ENCODE assay signal across 8 mouse cellular contexts in genomic region chr19:36679028-36679820, GRCm38 (mm10). TPM values are rescaled to one million over a fixed set of nuclear protein-coding genes. Genes with fewer than 3 reads are reported as not detected.
DNase-seq lines count a peak whose midpoint lies in the region; ATAC-seq and TF ChIP-seq lines count a peak whose summit lies in the region.

No protein-coding gene starts in this region.

- H3K9ac ChIP-seq in liver, embryonic 12.5 days, result no peak overlapping the region
- H3K9ac ChIP-seq in neural tube, embryonic 12.5 days, result no peak overlapping the region

- H3K27me3 ChIP-seq in liver, embryonic 12.5 days (replicated peaks), result no peaks in the 10 kb centered on the region
- H3K27me3 ChIP-seq in neural tube, embryonic 12.5 days (replicated peaks), result no peaks in the 10 kb centered on the region
- 0 out of 2 replicates have a peak, but pooled peaks cover 2% of the 10 kb centered on the region for H3K27me3 ChIP-seq in thymus, adult 2 months (ENCODE audit: control insufficient read depth, insufficient read depth, low read length)

- no peak overlapping the region for H3K4me2 ChIP-seq in liver, embryonic 12.5 days
- no peak overlapping the region for H3K4me2 ChIP-seq in neural tube, embryonic 12.5 days (replicated peaks)

- no peak for ATAC-seq in liver, embryonic 12.5 days
- ATAC-seq in neural tube, embryonic 12.5 days (ENCODE audit: low FRiP score, low read depth), result peak; percentile 37; the same call in 1 of the 2 replicates

- 49% methylated on average over 4 of the region's 4 CpGs for WGBS in liver, embryonic 12.5 days (ENCODE audit: insufficient replicate concordance)
- WGBS in neural tube, embryonic 12.5 days, result 16% methylated on average over 4 of the region's 4 CpGs
- WGBS in thymus, adult 2 months, result 77% methylated on average over 4 of the region's 4 CpGs

- TF ChIP-seq CTCF in thymus, adult 2 months (IDR thresholded peaks at IDR 0.05; ENCODE audit: borderline replicate concordance, control insufficient read depth, extremely low read depth, insufficient read depth, low read length, poor library complexity), result no peak

- H3K27ac ChIP-seq in liver, embryonic 12.5 days, result no peak overlapping the region
- no peak overlapping the region for H3K27ac ChIP-seq in neural tube, embryonic 12.5 days
- no peak overlapping the region for H3K27ac ChIP-seq in thymus, adult 2 months (ENCODE audit: control insufficient read depth, insufficient read depth, low read length)

- H3K9me3 ChIP-seq in liver, embryonic 12.5 days (replicated peaks), result no peaks in the 10 kb centered on the region
- H3K9me3 ChIP-seq in neural tube, embryonic 12.5 days, result no peaks in the 10 kb centered on the region

- DNase-seq in liver, result peak; percentile 46
- DNase-seq in embryo, embryonic 11 days, result peak; percentile 29
- DNase-seq in heart, postnatal 10 days, result peak; percentile 69 to 79
- DNase-seq in thymus, adult 2 months, result no peak
- DNase-seq in right cerebral cortex, postnatal 36 days (ENCODE audit: low spot score in 2 of 2), result no peak
- DNase-seq in layer of hippocampus, postnatal 25 days (ENCODE audit: extremely low spot score in 1 of 2, low spot score in 1 of 2), result no peak

- no peak overlapping the region for H3K4me3 ChIP-seq in liver, embryonic 12.5 days
- no peak overlapping the region for H3K4me3 ChIP-seq in neural tube, embryonic 12.5 days
- no peak overlapping the region for H3K4me3 ChIP-seq in thymus, adult 2 months (ENCODE audit: control insufficient read depth, insufficient read depth, low read length)

- intact Hi-C loops in heart, postnatal 10 days (cut with DNase I), result no loop called here

- no peaks in the 10 kb centered on the region for H3K4me1 ChIP-seq in liver, embryonic 12.5 days
- peaks cover 23% of the 10 kb centered on the region for H3K4me1 ChIP-seq in neural tube, embryonic 12.5 days
- no peaks in the 10 kb centered on the region for H3K4me1 ChIP-seq in thymus, adult 2 months (replicated peaks; ENCODE audit: control insufficient read depth, insufficient read depth, low read length)

- no peaks in the 10 kb centered on the region for H3K36me3 ChIP-seq in liver, embryonic 12.5 days
- H3K36me3 ChIP-seq in neural tube, embryonic 12.5 days, result no peaks in the 10 kb centered on the region
- no peaks in the 10 kb centered on the region for H3K36me3 ChIP-seq in thymus, adult 2 months (ENCODE audit: control insufficient read depth, insufficient read depth, low read length)

- no peak for TF ChIP-seq POLR2A in thymus, adult 2 months (IDR thresholded peaks at IDR 0.05; ENCODE audit: control insufficient read depth, extremely low read depth, insufficient read depth, low read length, poor library complexity)

RNA-seq across cellular contexts. Expression of gene Ppp1r3c, which starts 57.2 kb away (rescaled TPM):
- 0.89 and 1.0 TPM in 2 replicates for polyA plus RNA-seq in liver, embryonic 12.5 days (2016; fragmentation: Nextera tagmentation; extraction: Ambion mirVana)
- total RNA-seq in heart, postnatal 10 days (2021), result 10 to 100 TPM; 72.2 to 86.1 TPM
- polyA plus RNA-seq in neural tube, embryonic 12.5 days (2016; fragmentation: Nextera tagmentation; extraction: Ambion mirVana), result 3.5 and 3.9 TPM in 2 replicates
- polyA plus RNA-seq in thymus, adult 2 months (2012; rRNA removed), result 1.9 and 2.8 TPM in 2 replicates
- total RNA-seq in layer of hippocampus, postnatal 25 days (2021), result 10 to 100 TPM; 47.4 to 55.9 TPM

Comparison
In these comparisons a context has a peak if more than half of its experiments do, and no peak if none do; other contexts are left out.
1. DNase-seq: peak in liver (single experiment), embryo, embryonic 11 days (single experiment) and heart, postnatal 10 days (2 of 2); none in thymus, adult 2 months (single experiment), right cerebral cortex, postnatal 36 days (0 of 2) and layer of hippocampus, postnatal 25 days (0 of 2).